Mouse (Mus musculus): ENCODE results near the gene Synpo2. TPM values are rescaled to one million over a fixed set of nuclear protein-coding genes. Genes with fewer than 3 reads are reported as not detected.

Gene Synpo2
- polyA plus RNA-seq, 1 experiment from 2014 or later = 5.1 TPM

DNA sequence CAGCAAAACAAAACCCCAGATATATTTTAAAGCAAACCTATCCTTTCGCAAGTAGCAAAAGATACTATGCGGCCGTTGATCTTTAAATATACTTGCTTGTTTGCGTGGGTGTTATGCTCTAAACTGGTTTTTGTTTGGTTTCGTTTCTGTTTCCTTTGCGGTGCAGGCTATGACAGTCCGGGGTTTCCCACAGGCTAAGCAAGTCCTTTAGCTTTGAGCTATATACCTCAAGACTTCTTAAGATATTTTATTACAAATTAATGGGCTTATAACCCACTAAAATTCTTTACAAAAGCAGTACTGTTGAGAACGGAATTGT is 61.6 kb downstream of the Synpo2 start:
- ATAC-seq (replicated peaks; ENCODE audit: low FRiP score, low read depth) (no peak), DNase-seq (ENCODE audit: low spot score) (no peak)
- no peaks in the 10 kb centered on the region for H3K27me3 ChIP-seq (ENCODE audit: insufficient read depth, low read length)
- WGBS = 65% methylated on average over 8 of the region's 8 CpGs
- H3K4me3 ChIP-seq (replicated peaks; ENCODE audit: low read depth, low read length) = no peak overlapping the region
- TF ChIP-seq CTCF (IDR thresholded peaks at IDR 0.05; ENCODE audit: low read depth) = no peak
- no peak overlapping the region for H3K4me2 ChIP-seq (ENCODE audit: low read length)
- H3K9me3 ChIP-seq (replicated peaks; ENCODE audit: low read length) = no peaks in the 10 kb centered on the region
- H3K4me1 ChIP-seq (replicated peaks; ENCODE audit: insufficient read depth, low read length) = peaks cover 8% of the 10 kb centered on the region; the same call in 1 of the 2 replicates
- no peak overlapping the region for H3K9ac ChIP-seq (ENCODE audit: low read depth, low read length)
- H3K36me3 ChIP-seq (ENCODE audit: insufficient read depth, low read length) = no peaks in the 10 kb centered on the region
- H3K27ac ChIP-seq = no peak overlapping the region

DNA sequence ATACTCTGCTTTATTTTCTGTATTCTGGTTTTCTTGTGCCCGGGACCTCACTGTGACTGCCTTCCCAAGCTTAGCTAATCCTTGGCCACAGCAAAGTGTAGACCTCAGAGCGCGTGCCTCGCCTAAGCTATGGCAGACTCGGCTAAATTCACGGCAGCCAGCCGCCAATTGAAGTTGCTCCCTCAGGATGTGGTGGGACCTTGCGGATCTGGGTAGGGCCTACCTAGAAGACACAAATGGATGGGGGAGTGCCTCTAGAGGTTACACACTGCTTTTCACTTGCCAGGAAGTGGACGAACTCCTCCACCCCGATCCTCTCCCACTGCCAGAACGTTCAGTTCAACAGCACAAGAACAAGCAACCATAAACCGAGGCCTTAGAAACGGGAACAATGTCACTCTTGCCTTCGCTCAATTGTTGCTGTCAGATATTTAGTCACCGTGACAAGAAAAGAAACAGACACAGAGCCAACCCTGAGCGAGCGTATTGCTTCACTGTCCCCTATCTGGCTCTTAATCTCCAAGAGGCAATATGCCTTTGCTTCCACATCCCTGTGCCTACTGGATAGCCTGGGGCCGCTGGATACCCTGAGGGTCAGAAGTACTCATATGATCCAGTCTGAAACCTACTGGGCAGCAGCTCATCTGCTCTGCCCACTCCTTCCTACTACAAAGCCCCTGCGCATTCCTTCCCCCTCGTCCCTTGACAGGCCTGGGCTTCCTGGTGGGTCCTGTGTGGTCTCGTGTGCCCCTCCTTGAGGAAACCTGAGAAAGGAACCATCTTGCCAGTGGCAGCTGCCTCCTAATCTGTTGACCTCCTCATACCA is 62.2 kb downstream of the Synpo2 start:
- Histone ChIP-seq H3K4me3 (replicated peaks; ENCODE audit: low read depth, low read length) (no peak overlapping the region), H3K27ac (no peak overlapping the region), H3K9ac (ENCODE audit: low read depth, low read length) (no peak overlapping the region), H3K9me3 (replicated peaks; ENCODE audit: low read length) (no peaks in the 10 kb centered on the region), H3K4me2 (ENCODE audit: low read length) (no peak overlapping the region), H3K4me1 (replicated peaks; ENCODE audit: insufficient read depth, low read length) (peaks cover 8% of the 10 kb centered on the region; the same call in 1 of the 2 replicates), H3K27me3 (ENCODE audit: insufficient read depth, low read length) (no peaks in the 10 kb centered on the region), H3K36me3 (ENCODE audit: insufficient read depth, low read length) (no peaks in the 10 kb centered on the region)
- TF ChIP-seq CTCF (IDR thresholded peaks at IDR 0.05; ENCODE audit: low read depth) = no peak
- DNase-seq (ENCODE audit: low spot score) = no peak
- 71% methylated on average over 21 of the region's 21 CpGs for WGBS
- no peak for ATAC-seq (replicated peaks; ENCODE audit: low FRiP score, low read depth)

DNA sequence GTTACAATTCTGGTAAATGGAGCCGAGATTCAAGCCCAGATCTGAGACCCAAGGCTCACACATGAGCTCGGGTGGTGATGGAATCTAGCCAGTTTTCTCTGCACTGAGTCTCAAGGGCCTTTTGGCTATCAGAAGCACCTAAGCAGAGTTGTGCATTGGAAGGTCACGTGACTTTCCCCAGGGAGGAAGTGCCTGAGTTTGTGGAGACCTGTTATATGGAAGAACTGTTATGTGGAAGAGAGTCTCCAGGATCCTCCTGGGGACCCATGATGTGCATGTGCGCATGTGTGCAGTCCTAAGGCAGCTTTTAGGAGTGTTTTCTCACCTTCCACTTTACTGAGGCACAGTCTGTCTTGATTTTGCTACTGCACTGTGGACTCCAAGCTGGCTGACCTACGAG is 63.8 kb downstream of the Synpo2 start:
- no peaks in the 10 kb centered on the region for H3K36me3 ChIP-seq (ENCODE audit: insufficient read depth, low read length)
- ATAC-seq (replicated peaks; ENCODE audit: low FRiP score, low read depth) (no peak), DNase-seq (ENCODE audit: low spot score) (no peak)
- TF ChIP-seq CTCF (IDR thresholded peaks at IDR 0.05; ENCODE audit: low read depth) = no peak
- no peak overlapping the region for H3K4me3 ChIP-seq (replicated peaks; ENCODE audit: low read depth, low read length)
- 70% methylated on average over 5 of the region's 5 CpGs for WGBS
- H3K27me3 ChIP-seq (ENCODE audit: insufficient read depth, low read length) = no peaks in the 10 kb centered on the region
- peaks cover 8% of the 10 kb centered on the region; the same call in 1 of the 2 replicates for H3K4me1 ChIP-seq (replicated peaks; ENCODE audit: insufficient read depth, low read length)
- H3K9ac ChIP-seq (ENCODE audit: low read depth, low read length) = no peak overlapping the region
- H3K4me2 ChIP-seq (ENCODE audit: low read length) = no peak overlapping the region
- no peaks in the 10 kb centered on the region for H3K9me3 ChIP-seq (replicated peaks; ENCODE audit: low read length)
- no peak overlapping the region for H3K27ac ChIP-seq

DNA sequence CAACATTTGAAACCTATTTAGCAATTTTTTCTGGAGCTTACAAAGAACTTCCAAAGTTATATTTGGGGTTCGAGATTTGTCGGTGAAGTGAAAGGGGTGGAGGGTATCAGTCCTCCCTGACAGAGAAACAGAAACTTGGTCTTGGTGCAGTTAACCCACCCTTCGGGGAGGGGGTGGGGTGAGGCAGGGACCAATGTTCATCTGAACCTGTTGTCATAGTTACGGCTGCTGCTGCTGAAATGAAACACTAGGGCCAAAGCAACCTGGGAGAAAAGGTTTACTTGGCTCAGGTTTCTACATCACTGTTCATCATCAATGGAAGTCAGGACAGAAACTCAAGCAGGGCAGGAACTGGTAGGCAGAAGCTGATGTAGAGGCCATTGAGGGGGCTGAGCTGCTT is 66.6 kb downstream of the Synpo2 start:
- Histone ChIP-seq H3K9me3 (replicated peaks; ENCODE audit: low read length) (no peaks in the 10 kb centered on the region), H3K27ac (no peak overlapping the region), H3K9ac (ENCODE audit: low read depth, low read length) (no peak overlapping the region), H3K36me3 (ENCODE audit: insufficient read depth, low read length) (no peaks in the 10 kb centered on the region), H3K4me2 (ENCODE audit: low read length) (no peak overlapping the region), H3K4me3 (replicated peaks; ENCODE audit: low read depth, low read length) (no peak overlapping the region), H3K4me1 (replicated peaks; ENCODE audit: insufficient read depth, low read length) (peaks cover 8% of the 10 kb centered on the region; the same call in 1 of the 2 replicates), H3K27me3 (ENCODE audit: insufficient read depth, low read length) (no peaks in the 10 kb centered on the region)
- no peak for DNase-seq (ENCODE audit: low spot score)
- ATAC-seq (replicated peaks; ENCODE audit: low FRiP score, low read depth) = no peak
- TF ChIP-seq CTCF (IDR thresholded peaks at IDR 0.05; ENCODE audit: low read depth) = no peak
- WGBS = 54% methylated on average over 4 of the region's 4 CpGs

DNA sequence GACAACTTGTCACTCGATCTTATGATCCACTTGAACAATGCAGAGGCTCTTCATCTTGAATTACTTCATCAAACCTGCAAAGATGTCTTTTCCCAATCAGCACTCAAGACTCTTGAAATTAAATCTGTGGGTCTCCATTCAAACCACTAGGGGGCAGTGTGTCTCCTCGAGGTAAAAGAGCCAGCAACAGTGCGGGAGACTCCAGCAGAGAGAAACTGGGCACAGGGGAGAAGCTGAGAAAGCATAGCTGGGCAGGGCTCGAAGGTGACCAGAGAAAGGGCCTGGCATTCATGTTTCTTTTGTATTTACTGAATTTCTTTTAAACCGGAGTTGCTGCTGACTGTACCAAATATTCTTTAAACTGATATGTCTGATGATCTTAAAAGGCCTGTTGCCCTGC is 67.1 kb downstream of the Synpo2 start:
- WGBS = 9% methylated on average over 5 of the region's 5 CpGs
- DNase-seq (ENCODE audit: low spot score) (peak; percentile 94), ATAC-seq (replicated peaks; ENCODE audit: low FRiP score, low read depth) (no peak; the same call in 1 of the 2 replicates)
- Histone ChIP-seq H3K27me3 (ENCODE audit: insufficient read depth, low read length) (no peaks in the 10 kb centered on the region), H3K27ac (no peak overlapping the region), H3K4me1 (replicated peaks; ENCODE audit: insufficient read depth, low read length) (peaks cover 2% of the 10 kb centered on the region; the same call in 1 of the 2 replicates), H3K36me3 (ENCODE audit: insufficient read depth, low read length) (no peaks in the 10 kb centered on the region), H3K9ac (ENCODE audit: low read depth, low read length) (no peak overlapping the region), H3K4me3 (replicated peaks; ENCODE audit: low read depth, low read length) (no peak overlapping the region), H3K4me2 (ENCODE audit: low read length) (no peak overlapping the region), H3K9me3 (replicated peaks; ENCODE audit: low read length) (no peaks in the 10 kb centered on the region)
- TF ChIP-seq CTCF (IDR thresholded peaks at IDR 0.05; ENCODE audit: low read depth) = peak; percentile 97

DNA sequence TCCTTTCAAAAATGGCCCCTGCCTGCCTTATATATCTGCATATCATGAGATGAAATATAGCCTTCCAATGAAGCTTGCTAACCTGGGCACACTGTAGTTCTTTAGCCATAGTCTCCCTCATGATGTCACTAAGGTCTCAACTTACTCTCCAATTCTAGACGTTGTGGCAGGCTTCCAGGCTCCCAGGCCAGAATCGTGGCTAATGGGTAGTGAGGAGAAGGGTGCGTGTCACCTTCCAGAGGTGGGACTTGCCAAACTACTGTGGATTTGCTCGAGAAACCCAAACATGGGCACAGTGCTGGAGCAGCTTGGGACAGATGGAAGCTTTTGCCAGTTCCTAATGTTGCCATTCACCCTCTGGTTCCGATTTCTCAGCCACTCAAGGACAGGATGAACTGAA is 69.5 kb downstream of the Synpo2 start:
- no peak overlapping the region for H3K4me3 ChIP-seq (replicated peaks; ENCODE audit: low read depth, low read length)
- no peak for ATAC-seq (replicated peaks; ENCODE audit: low FRiP score, low read depth)
- H3K27me3 ChIP-seq (ENCODE audit: insufficient read depth, low read length) = no peaks in the 10 kb centered on the region
- DNase-seq (ENCODE audit: low spot score) = no peak
- H3K36me3 ChIP-seq (ENCODE audit: insufficient read depth, low read length) = no peaks in the 10 kb centered on the region
- no peak for TF ChIP-seq CTCF (IDR thresholded peaks at IDR 0.05; ENCODE audit: low read depth)
- 56% methylated on average over 5 of the region's 5 CpGs for WGBS
- H3K9ac ChIP-seq (ENCODE audit: low read depth, low read length) = no peak overlapping the region
- no peak overlapping the region for H3K27ac ChIP-seq
- H3K9me3 ChIP-seq (replicated peaks; ENCODE audit: low read length) = no peaks in the 10 kb centered on the region
- H3K4me1 ChIP-seq (replicated peaks; ENCODE audit: insufficient read depth, low read length) = no peaks in the 10 kb centered on the region
- H3K4me2 ChIP-seq (ENCODE audit: low read length) = no peak overlapping the region

All from kidney, postnatal 0 days (tissue).